Mouse (Mus musculus) forebrain, embryonic 15.5 days (tissue): ENCODE data around the gene Wdr5. TPM values are rescaled to one million over a fixed set of nuclear protein-coding genes. Genes with fewer than 3 reads are reported as not detected.
"Not testable (repeated sequence)": the region's sequence is repeated elsewhere in the genome, so short reads cannot be mapped to it uniquely, and the experiment has no call there.

Experiments used
- ATAC-seq: fragments of 200-750 bp; cut with Nextera tagmentation; replicated peaks from 2 replicates; pipeline ENCODE4 v1.8.0; 2017; ENCODE audit warnings: mild to moderate bottlenecking, moderate TSS enrichment, moderate library complexity
- H3K27ac ChIP-seq: fragments of 300-500 bp; sonication (generic); replicated peaks from 2 replicates; pipeline ENCODE4 v1.5.1; 2015; ENCODE audit warnings: mild to moderate bottlenecking, inconsistent platforms
- H3K27me3 ChIP-seq: fragments of 300-500 bp; sonication (generic); 2 replicates; pipeline ENCODE4 v1.6.1; 2015; ENCODE audit warnings: inconsistent platforms
- H3K36me3 ChIP-seq: fragments of 300-500 bp; sonication (generic); 2 replicates; pipeline ENCODE4 v1.6.1; 2015; ENCODE audit warnings: mild to moderate bottlenecking, inconsistent platforms
- H3K4me1 ChIP-seq: fragments of 300-500 bp; sonication (generic); 2 replicates; pipeline ENCODE4 v1.6.1; 2015; ENCODE audit warnings: inconsistent platforms
- H3K4me2 ChIP-seq: fragments of 300-500 bp; sonication (generic); replicated peaks from 2 replicates; pipeline ENCODE4 v1.6.1; 2015; ENCODE audit warnings: mild to moderate bottlenecking, inconsistent platforms
- H3K4me3 ChIP-seq: fragments of 300-500 bp; sonication (generic); 2 replicates; pipeline ENCODE4 v1.5.1; 2015; ENCODE audit warnings: mild to moderate bottlenecking, inconsistent platforms
- H3K9ac ChIP-seq: fragments of 300-500 bp; sonication (generic); replicated peaks from 2 replicates; pipeline ENCODE4 v1.6.1; 2015; ENCODE audit warnings: mild to moderate bottlenecking, inconsistent platforms
- H3K9me3 ChIP-seq: fragments of 300-500 bp; sonication (generic); 2 replicates; pipeline ENCODE4 v1.6.1; 2016; ENCODE audit warnings: inconsistent platforms
- whole genome bisulfite sequencing: fragments of 180-500 bp; shearing (Covaris S2); methylation state at CpG from one replicate; pipeline ENCODE4 v1.1.7; 2015; ENCODE audit warnings: mixed read lengths; 5-methylcytosine and 5-hydroxymethylcytosine counted together
- polyA plus RNA-seq: library from polyadenylated mRNA; unstranded; fragments of >200 nt; fragmentation: Nextera tagmentation; extraction: Ambion mirVana; gene quantifications from 2 replicates; pipeline ENCODE4 v1.2.1, GENCODE M21; 2015

The Wdr5 gene
- polyA plus RNA-seq, 1 experiment from 2014 or later = 50.5 TPM

GRCm38 (mm10) chr2:27507562-27507961, 7.4 kb upstream of the Wdr5 start, which contains the start of gene Brd3:
Gene Brd3, minus strand, starts transcription at chr2:27507662.
- Histone ChIP-seq H3K36me3 (no peaks in the 10 kb centered on the region), H3K4me1 (no peaks in the 10 kb centered on the region), H3K4me3 (no peak within 1 kb of the TSS), H3K9ac (no peak within 1 kb of the TSS), H3K27ac (no peak within 1 kb of the TSS), H3K9me3 (no peaks in the 10 kb centered on the region), H3K4me2 (no peak within 1 kb of the TSS), H3K27me3 (no peaks in the 10 kb centered on the region)
- no peak for ATAC-seq
- 74% methylated on average over 4 of the region's 4 CpGs for WGBS

DNA sequence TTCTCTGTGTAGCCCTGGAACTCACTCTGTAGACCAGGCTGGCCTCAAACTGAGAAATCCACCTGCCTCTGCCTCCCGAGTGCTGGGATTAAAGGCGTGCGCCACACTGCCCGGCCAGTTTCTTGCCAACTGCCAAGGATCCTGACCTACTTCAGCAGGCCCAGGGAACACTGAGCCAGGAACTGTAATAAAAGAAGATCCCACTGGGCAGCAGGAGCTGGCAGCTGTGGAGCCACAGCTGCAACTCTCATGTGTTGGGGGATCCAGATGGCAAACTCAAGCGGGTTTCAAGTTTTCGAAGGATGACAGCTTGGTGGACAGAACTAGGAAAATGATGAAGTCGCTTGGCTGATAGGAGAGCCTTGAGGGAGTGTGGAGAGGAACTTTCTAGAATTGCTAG, 4.3 kb upstream of the Wdr5 start:
- Histone ChIP-seq H3K9ac (no peak overlapping the region), H3K27me3 (no peaks in the 10 kb centered on the region), H3K36me3 (no peaks in the 10 kb centered on the region), H3K9me3 (no peaks in the 10 kb centered on the region), H3K4me2 (no peak overlapping the region), H3K27ac (no peak overlapping the region), H3K4me3 (no peak overlapping the region), H3K4me1 (peaks cover 9% of the 10 kb centered on the region)
- 95% methylated on average over 7 of the region's 7 CpGs for WGBS
- no peak for ATAC-seq

- no peaks in the 10 kb centered on the region for H3K27me3 ChIP-seq
- no peaks in the 10 kb centered on the region for H3K36me3 ChIP-seq
- H3K4me3 ChIP-seq = no peak overlapping the region
- H3K9ac ChIP-seq = no peak overlapping the region
- no peak for ATAC-seq
- 95% methylated on average over 3 of the region's 3 CpGs for WGBS
- H3K4me1 ChIP-seq = peaks cover 25% of the 10 kb centered on the region
- no peak overlapping the region for H3K27ac ChIP-seq
- H3K9me3 ChIP-seq = no peaks in the 10 kb centered on the region
- no peak overlapping the region for H3K4me2 ChIP-seq
Observed at GRCm38 (mm10) chr2:27512909-27513308, 2.0 kb upstream of the Wdr5 start.

DNA sequence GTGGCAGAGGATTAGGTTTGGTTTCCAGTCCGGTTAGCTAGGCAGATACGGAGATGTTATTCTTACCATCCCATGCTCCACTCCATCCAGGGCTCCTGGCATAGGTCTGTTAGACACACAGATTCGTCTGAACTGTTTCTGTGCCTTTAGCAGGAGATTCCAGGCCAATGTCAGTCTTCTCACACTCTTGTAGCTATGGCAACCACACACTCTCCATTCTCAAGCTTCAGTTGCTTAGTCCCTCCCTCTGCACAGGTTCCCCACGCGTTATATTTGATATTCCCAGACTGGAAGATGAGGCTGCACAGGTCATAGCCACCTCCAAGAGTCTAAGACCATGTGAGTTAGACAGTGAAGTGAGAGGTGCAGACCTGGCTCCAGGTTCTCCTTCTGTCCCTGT, 1.1 kb upstream of the Wdr5 start:
- ATAC-seq = no peak
- peak overlapping the region; percentile 90 for H3K4me2 ChIP-seq
- peaks cover 3% of the 10 kb centered on the region; the same call in 1 of the 2 replicates for H3K36me3 ChIP-seq
- H3K9ac ChIP-seq = peak overlapping the region; percentile 87
- H3K9me3 ChIP-seq = no peaks in the 10 kb centered on the region
- peak overlapping the region; percentile 91 for H3K4me3 ChIP-seq
- 72% methylated on average over 5 of the region's 5 CpGs for WGBS
- H3K27ac ChIP-seq = no peak overlapping the region
- no peaks in the 10 kb centered on the region for H3K27me3 ChIP-seq
- peaks cover 25% of the 10 kb centered on the region for H3K4me1 ChIP-seq

DNA sequence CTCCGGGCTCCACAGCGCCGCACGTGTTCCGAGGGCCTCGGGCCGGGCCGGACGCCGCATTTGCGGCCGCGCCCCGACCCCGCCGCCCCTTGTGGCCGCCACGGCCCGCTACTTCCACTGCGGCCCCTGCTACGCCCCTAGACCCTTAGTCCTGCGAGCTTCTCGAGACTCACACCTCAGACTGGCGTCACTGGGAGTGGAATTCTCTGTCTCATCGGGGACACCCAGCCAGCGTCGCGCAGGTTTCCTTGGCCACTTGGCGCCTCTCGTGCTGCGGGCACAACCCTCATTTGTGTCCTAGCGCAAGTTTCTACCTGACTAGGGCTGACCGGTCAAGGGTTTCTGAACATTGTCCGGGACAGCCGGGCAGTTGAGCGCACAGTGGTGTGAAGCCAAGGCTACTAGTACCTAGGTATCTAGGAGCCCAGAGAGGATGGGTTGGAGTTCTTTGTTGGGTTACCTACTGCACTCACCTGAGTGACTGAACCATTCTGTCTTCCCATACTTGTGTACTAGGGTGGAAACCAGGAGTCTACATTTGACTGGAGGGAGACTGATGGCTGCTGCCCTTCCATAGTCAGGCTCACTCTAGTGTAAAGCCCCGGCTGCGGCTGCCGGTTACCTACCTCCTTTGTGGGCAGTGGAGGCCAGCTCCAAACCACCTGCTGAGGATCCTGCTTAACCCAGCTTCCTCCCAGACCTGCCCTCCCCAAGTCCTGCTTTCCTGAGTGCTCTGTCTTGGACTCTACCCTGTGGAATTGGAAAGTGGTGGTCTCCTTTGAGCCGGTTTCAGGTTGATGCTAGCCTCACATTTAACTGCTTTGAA, 597 bp downstream of the Wdr5 start:
- peak; percentile 62 for ATAC-seq
- WGBS = 0% methylated on average over 34 of the region's 40 CpGs

DNA sequence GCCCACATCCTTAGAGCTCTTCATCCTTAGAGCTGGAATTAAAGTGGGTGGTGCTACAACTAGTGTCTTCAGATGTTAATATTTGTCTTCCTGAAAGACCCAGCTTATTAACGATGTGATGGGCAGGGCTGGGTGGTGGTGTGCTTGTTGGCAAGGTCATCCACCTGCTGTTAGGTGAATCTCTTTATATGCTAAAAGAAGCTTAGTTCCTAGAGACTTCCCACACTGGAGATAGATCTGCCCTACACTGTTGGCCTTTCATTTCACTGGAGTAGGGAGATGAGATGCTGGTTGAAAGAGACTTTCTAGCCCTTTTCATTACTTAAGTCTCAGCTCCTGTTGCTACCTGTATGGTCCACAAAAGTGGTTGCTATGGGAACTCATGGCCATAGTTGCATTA, 1.3 kb downstream of the Wdr5 start:
- no peaks in the 10 kb centered on the region for H3K9me3 ChIP-seq
- H3K9ac ChIP-seq = 0 out of 2 replicates have a peak overlapping the region, but pooled peaks have one; percentile 19
- H3K27me3 ChIP-seq = no peaks in the 10 kb centered on the region
- H3K36me3 ChIP-seq = peaks cover 26% of the 10 kb centered on the region
- peak overlapping the region; percentile 91 for H3K4me3 ChIP-seq
- ATAC-seq = no peak
- H3K4me2 ChIP-seq = peak overlapping the region; percentile 90
- 7% methylated on average over 1 of the region's 1 CpGs for WGBS
- H3K27ac ChIP-seq = no peak overlapping the region
- peaks cover 25% of the 10 kb centered on the region for H3K4me1 ChIP-seq

More for the DNA sequence above, 597 bp downstream of the Wdr5 start:
- H3K9ac ChIP-seq = peak overlapping the region; percentile 87
- H3K9me3 ChIP-seq = no peaks in the 10 kb centered on the region
- H3K36me3 ChIP-seq = peaks cover 19% of the 10 kb centered on the region
- peak overlapping the region; percentile 87 for H3K27ac ChIP-seq
- peaks cover 25% of the 10 kb centered on the region for H3K4me1 ChIP-seq
- no peaks in the 10 kb centered on the region for H3K27me3 ChIP-seq
- H3K4me3 ChIP-seq = peak overlapping the region; percentile 91
- H3K4me2 ChIP-seq = peak overlapping the region; percentile 90

- Histone ChIP-seq H3K9me3 (no peaks in the 10 kb centered on the region), H3K4me1 (peaks cover 25% of the 10 kb centered on the region), H3K4me3 (no peak overlapping the region), H3K36me3 (peaks cover 39% of the 10 kb centered on the region), H3K27me3 (no peaks in the 10 kb centered on the region), H3K9ac (no peak overlapping the region), H3K27ac (no peak overlapping the region), H3K4me2 (no peak overlapping the region)
- 92% methylated on average over 3 of the region's 3 CpGs for WGBS
- ATAC-seq = no peak
Observed at GRCm38 (mm10) chr2:27518283-27518682, 3.3 kb downstream of the Wdr5 start.

DNA sequence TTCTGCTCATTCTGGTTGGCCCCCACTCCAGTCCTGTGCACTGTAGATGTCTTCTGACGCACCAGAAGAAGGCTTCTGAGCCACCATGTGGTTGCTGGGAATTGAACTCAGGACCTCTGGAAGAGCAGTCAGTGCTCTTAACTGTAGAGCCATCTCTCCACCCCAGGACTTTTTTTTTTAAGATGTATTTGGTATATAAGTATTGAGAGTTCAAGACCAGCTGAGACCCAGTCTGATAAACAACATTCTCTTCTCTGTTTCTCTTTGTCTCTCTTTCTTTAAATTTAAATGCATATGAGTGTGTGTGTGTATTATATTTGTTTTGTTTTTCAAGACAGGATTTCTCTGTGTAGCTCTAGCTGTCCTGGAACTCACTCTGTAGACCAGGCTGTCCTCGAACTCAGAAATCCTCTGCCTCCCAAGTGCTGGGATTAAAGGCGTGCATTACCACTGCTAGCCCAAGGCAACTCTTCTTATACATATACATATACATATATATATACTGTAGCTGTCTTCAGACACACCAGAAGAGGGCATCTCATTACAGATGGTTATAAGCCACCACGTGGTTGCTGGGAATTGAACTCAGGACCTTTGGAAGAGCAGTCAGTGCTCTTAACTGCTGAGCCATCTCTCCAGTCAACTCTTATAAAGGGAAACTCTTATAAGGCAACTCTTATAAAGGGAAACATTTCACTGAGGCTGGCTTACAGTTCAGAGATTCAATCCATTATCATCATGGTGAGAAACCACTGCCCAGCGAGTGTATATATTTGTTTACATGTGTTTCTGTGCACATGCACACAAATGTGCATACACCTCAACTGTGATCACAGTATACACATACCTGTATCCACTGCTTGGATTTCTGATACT, 23.7 kb downstream of the Wdr5 start:
- 65% methylated on average over 5 of the region's 5 CpGs for WGBS
- Histone ChIP-seq H3K27ac (peak overlapping the region; percentile 94), H3K36me3 (peaks cover 31% of the 10 kb centered on the region), H3K4me3 (peak overlapping the region; percentile 44), H3K9ac (peak overlapping the region; percentile 32; the same call in 1 of the 2 replicates), H3K4me1 (peaks cover 17% of the 10 kb centered on the region), H3K4me2 (peak overlapping the region; percentile 60)
- not testable (repeated sequence) for ATAC-seq, H3K9me3 ChIP-seq, H3K27me3 ChIP-seq

GRCm38 (mm10) chr2:27539336-27539735, 24.4 kb downstream of the Wdr5 start:
- H3K4me3 ChIP-seq = peak overlapping the region; percentile 44
- H3K27ac ChIP-seq = peak overlapping the region; percentile 94
- H3K4me2 ChIP-seq = peak overlapping the region; percentile 60
- no peak for ATAC-seq
- peaks cover 17% of the 10 kb centered on the region for H3K4me1 ChIP-seq
- WGBS = 17% methylated on average over 5 of the region's 5 CpGs
- H3K9ac ChIP-seq = peak overlapping the region; percentile 32; the same call in 1 of the 2 replicates
- H3K9me3 ChIP-seq = no peaks in the 10 kb centered on the region
- no peaks in the 10 kb centered on the region for H3K27me3 ChIP-seq
- H3K36me3 ChIP-seq = peaks cover 24% of the 10 kb centered on the region

DNA sequence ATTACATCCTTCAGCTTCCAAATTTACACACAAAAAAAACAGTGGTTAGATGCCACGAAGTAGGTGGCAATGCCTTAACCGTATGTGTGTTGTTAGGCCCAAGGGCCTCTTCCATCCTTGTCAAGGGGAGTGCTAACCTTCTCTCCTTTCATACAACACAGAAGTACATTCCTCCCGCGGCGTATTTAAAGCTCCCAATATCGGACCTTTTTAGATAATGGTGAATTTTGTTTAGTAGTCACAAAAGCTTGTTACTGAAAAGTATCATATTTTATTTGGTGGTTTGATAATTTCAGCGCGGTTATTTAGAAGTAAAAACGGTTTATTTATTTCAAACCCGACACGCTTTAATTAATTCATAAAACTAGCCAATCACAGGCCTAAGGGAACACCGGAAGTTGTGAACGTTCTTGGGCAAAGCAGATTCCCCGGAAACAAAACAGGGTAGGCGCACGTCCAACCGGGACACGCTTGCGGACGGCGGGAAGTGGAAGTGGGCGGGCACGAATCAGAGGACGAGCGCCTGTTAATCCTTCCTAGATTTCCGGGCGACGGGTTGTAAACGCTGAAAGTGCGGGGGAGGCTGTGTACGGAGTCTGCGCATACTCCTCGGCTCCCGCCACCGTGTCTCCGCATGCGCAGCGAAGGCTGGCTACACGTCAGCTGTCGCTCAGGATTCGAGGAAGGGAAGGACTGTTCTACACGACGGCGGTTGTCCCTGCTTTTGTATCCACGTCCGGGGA, 25.0 kb downstream of the Wdr5 start:
- Histone ChIP-seq H3K4me1 (peaks cover 17% of the 10 kb centered on the region), H3K27me3 (no peaks in the 10 kb centered on the region), H3K36me3 (peaks cover 18% of the 10 kb centered on the region), H3K9ac (peak overlapping the region; percentile 57), H3K4me2 (peak overlapping the region; percentile 60), H3K27ac (peak overlapping the region; percentile 94), H3K4me3 (peak overlapping the region; percentile 44), H3K9me3 (no peaks in the 10 kb centered on the region)
- ATAC-seq = peak; percentile 97
- under 1% methylated on average over 46 of the region's 46 CpGs for WGBS

- 26% methylated on average over 10 of the region's 10 CpGs for WGBS
- peaks cover 13% of the 10 kb centered on the region for H3K36me3 ChIP-seq
- ATAC-seq = peak; percentile 65; the same call in 1 of the 2 replicates
- peak overlapping the region; percentile 57 for H3K9ac ChIP-seq
- H3K4me1 ChIP-seq = peaks cover 17% of the 10 kb centered on the region
- no peaks in the 10 kb centered on the region for H3K27me3 ChIP-seq
- H3K9me3 ChIP-seq = no peaks in the 10 kb centered on the region
- peak overlapping the region; percentile 94 for H3K27ac ChIP-seq
- peak overlapping the region; percentile 44 for H3K4me3 ChIP-seq
- peak overlapping the region; percentile 60 for H3K4me2 ChIP-seq
Observed at GRCm38 (mm10) chr2:27540515-27540836, 25.5 kb downstream of the Wdr5 start.
